Mouse (Mus musculus): ENCODE data around the gene Pex14.

The Pex14 gene

DNA sequence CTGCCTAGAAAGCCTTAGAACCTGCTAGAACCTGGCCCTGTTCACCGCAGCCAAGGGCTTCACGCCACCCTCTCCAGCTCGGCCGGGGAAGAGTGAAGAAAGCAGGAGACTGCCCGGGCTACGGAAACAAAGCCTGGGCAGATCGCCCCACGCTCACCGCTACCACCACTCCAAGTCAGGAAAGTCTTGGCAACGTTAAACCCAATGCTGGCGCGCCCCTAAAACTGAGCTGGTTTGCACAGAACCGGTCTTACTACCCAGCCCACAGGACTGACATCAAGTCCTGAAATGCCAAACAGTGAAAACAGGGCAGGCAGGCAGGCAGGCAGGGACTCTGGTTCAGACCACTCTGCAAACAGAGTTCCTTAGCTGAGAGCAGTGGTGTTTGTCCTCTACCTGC lies 24.6 kb downstream of the Pex14 start:
- CTCF ChIA-PET: interaction anchor here (0.5 to 3.2 kb wide), 19 partner anchors 10 to 432 kb away, joined by 3 to 33 read pairs (median 5); partner anchors contain the start of genes Dffa (in 1 of the 4) and Gm572 (in 1 of the 4)

DNA sequence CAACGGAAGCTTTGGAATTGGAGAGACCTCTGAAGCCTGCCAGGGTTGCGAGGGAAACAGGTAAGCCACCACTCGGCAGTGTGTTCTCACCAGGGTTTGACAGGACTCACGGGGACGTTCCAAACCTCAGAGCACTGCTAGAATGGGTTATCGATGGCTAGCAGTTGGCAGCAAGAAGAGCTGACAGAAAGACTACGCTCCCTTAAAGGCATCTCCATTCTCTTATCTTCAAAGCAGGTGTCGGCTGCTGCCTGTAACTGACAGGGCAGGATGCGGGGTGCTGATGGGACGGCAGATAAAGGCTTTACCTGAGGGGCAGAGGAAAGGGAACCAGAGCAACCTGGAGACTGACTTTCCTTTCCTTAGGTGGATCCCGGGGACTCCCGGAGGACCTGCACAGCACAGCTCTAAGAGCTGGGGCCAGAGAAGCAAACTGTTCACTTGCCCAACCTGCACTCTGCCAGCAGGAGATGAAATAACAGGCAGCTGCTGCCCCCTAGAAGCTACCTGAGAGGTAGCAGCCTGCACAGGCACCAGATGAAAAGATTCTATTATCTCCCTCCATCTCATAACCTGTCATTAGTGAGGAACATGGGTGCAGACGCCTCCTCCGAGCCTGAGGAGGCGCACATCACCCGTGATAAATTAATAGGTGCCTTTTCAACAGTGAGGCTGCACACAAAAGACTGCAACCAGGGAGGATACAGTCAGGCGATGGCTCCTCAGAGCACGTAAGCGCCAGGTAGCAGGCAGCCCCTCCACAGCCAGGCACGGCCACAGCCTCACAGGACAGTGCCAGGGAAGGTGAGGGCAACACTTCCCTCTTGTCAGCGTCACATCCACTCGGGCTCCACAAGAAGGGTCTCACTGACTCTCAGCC lies 32.8 kb downstream of the Pex14 start:
- POLR2A ChIA-PET: interaction anchor here in 3 of 4 experiments (0.5 to 1.7 kb wide), 9 partner anchors 9 to 524 kb away, joined by 3 to 5 read pairs (median 3); partner anchors contain the start of gene Dffa (in 1 of the 3)

More for the DNA sequence above, 24.6 kb downstream of the Pex14 start:
- POLR2A ChIA-PET: interaction anchor here in 2 of 4 experiments (0.6 to 2.4 kb wide), 15 partner anchors 8 to 448 kb away, joined by 3 to 7 read pairs (median 3); partner anchors contain the start of gene Tardbp (in 1 of the 2)

DNA sequence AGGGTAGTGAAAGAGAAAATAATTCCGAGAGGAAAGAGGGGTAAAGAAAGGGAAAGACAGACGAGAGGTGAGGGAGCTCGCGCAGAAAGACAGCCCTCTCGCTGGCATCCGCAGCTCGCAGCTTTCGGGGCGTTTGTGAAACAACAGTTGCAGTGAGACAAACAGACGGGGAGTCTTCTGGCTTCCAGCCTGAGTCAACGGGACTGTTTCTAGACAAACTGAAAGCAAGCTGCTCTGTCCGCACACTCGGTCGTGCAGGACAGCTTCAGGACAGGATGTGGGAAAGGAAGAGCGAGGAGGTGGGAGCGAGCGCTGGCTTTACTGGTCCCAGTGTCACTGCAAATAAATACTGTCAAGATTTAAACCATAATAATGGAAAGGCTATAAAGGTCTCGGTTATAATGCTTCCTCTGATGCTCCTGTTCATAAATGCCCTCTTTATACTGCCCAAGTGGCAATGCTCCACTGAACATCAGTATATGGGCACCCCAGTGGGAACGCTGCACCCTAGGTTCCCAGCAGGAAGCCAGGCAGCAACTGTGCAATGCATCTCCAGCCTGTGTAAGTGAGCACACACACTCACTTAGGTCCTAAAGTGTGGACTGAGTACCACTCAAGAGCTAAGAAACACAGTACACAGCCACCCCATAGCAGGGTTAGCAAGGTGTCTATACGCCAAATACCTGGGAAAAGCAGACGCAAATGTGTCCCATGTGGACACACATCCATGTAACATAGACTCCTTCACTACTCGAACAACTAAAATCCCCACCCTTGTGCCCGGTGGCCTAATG lies 35.4 kb downstream of the Pex14 start:
- ChIA-PET CTCF (interaction anchor here in 3 of 4 experiments (1.2 to 1.8 kb wide), 4 partner anchors 11 to 360 kb away, joined by 3 to 5 read pairs (median 4); no protein-coding TSS in a partner anchor), POLR2A (interaction anchor here in 2 of 4 experiments (0.8 to 1.4 kb wide), 5 partner anchors 8 to 306 kb away, joined by 3 to 5 read pairs (median 4); no protein-coding TSS in a partner anchor)

More for the DNA sequence above, 32.8 kb downstream of the Pex14 start:
- CTCF ChIA-PET: interaction anchor here (0.5 to 3.0 kb wide), 13 partner anchors 9 to 545 kb away, joined by 3 to 16 read pairs (median 3); no protein-coding TSS in a partner anchor

DNA sequence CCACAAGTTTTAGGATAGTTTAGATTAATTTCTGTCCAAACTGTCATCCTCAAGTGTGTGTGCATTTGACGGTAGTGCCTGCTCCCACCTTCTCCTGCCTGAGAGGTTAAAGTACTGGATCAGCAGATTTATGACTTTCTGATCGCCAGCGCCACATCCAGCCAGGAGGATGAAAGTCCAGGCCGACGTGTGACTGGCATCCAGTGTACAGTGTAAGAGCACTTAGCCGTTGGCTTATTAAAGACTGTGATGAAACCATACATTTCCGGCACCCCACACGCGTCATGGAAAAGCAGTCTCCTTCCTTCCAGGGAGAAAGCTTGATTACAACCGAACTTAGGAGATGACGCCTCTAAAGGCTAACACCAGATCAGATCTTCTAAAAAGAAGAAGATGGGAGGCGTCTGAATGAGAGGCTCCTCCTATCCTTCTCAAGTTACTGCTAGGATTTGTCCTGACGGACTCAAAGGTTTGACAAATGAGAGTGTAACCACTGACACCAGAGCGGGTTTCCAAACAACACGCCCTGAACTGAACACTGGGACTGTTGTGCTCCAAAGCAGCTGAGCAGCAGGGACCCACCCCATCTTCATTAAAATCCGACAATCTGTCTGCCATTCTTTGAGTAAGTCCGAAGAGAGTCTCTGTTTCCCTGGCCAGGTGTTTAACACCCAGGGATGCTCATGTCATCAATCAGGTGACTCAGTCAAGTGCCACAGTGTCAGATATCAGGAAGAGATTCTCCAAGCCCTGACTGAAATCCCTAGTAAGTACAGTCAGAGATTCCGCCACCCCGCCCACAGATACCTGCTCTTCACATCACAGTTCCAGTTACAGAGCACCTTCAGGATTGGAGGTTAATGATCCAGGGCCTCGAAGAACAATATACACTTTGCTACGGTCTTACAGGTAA lies 37.0 kb downstream of the Pex14 start:
- ChIA-PET CTCF (interaction anchor here in 3 of 4 experiments (1.1 to 1.8 kb wide), 3 partner anchors 13 to 256 kb away, joined by 4 to 5 read pairs (median 5); no protein-coding TSS in a partner anchor), POLR2A (interaction anchor here in 2 of 4 experiments (0.6 to 3.7 kb wide), 7 partner anchors 12 to 736 kb away, joined by 3 to 27 read pairs (median 4); no protein-coding TSS in a partner anchor)

DNA sequence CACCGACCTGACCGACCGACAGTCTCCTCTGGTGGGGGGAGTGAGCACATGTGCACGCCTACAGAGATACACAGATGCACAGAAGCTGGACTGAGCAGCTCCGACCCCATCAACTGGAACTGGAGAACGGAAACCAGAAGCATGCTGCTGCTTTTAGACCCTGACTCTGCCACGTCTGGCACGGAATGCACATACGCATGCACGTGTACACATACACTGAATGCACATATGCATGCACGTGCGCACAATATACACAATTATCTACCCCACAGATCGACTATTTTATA lies 38.3 kb downstream of the Pex14 start:
- ChIA-PET POLR2A (interaction anchor here in 2 of 4 experiments (0.7 to 3.7 kb wide), 10 partner anchors 11 to 893 kb away, joined by 3 to 27 read pairs (median 4); partner anchors contain the start of gene Spsb1 (in 1 of the 2)), CTCF (interaction anchor here in 3 of 4 experiments (0.8 to 1.5 kb wide), 6 partner anchors 14 to 379 kb away, joined by 3 to 5 read pairs (median 4); no protein-coding TSS in a partner anchor)

DNA sequence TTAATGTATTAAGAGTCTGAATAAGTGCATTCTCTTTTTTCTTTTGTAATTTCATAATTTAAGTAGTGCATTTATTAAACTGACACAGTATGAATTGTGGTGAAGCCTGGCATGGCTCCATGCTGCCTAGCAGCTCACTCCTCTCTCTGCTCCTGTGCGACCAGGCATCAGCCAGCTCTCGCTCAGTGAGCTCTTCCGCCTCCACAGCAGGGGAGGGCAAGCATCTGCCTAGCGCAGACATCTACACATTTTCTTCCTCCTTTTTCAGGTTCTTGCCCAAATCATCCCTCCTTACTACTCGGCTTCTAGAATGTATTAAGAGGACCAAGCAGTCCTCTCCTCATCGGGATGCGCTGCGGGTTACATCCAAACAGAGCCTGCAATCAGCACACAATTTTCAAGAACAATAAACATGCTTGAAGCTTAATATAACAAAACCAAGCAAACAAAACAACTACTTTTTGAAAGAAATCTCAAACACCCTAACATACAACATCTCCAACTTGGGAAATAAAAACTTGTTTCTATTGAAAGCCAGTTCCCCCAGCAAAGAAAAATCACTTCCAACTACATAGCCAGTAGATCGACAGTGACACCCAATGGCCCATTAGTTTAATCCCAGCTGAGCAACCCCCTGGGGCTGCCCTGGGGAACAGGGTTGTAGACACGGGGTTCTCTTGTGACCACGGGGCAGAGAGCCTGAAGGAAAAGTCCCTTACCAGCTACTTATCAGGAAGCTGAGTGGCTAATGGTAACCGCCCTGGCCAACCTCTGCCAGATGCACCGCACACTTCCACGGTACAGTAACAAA lies 38.9 kb downstream of the Pex14 start:
- POLR2A ChIA-PET: interaction anchor here in 2 of 4 experiments (0.6 to 3.7 kb wide), 9 partner anchors 10 to 894 kb away, joined by 3 to 27 read pairs (median 3); partner anchors contain the start of genes Spsb1 (in 1 of the 2) and Tardbp (in 1 of the 2)
- CTCF ChIA-PET: interaction anchor here in 2 of 4 experiments (0.5 to 1.5 kb wide), 6 partner anchors 15 to 417 kb away, joined by 3 to 5 read pairs (median 3); no protein-coding TSS in a partner anchor

DNA sequence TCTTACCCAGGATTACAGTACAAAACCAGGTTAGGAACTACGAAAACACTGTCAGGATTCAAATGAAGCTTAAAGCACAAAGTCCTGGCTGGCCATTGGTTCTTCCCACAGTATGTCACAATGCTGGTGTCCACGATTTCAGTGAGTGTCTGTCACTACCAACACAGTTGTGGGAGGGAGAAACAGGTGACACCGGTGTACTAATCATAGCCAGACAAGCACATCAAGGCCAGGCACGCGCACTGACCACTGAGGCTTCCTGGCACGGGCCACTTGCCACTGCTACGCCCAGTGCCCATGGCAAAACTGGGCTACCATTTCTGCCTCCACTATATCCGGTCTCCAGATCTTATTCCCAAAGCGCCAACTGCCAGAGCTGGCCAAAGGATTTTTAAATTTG lies 40.0 kb downstream of the Pex14 start:
- POLR2A ChIA-PET: interaction anchor here in 1 of 4 experiments (1.4 kb wide), 1 partner anchor 10 kb away, joined by 5 read pairs; no protein-coding TSS in a partner anchor
- CTCF ChIA-PET: interaction anchor here in 1 of 4 experiments (1.8 kb wide), 1 partner anchor 378 kb away, joined by 4 read pairs; no protein-coding TSS in a partner anchor

DNA sequence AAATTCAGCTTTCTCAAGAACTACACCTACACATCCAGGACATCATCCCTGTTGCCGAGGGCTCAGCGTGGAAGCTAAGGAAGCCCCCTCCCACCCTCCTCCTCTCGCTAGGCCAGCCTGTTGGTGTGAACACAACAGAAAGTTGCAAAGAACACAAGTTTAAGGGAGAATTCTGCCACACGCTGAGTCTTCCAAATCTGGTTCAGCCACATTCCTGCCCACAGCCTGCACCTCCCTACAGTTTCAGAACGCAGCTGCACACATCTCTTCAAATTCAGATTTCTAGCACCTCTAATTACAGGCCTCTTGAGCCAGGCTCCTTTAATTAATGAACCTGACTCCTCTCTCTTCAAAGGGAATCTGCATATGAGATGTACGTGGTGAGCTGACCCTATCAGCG lies 41.4 kb downstream of the Pex14 start:
- ChIA-PET POLR2A (interaction anchor here in 2 of 4 experiments (1.1 to 1.8 kb wide), 4 partner anchors 8 to 78 kb away, joined by 3 to 6 read pairs (median 4); no protein-coding TSS in a partner anchor), CTCF (interaction anchor here in 3 of 4 experiments (0.6 to 1.8 kb wide), 6 partner anchors 18 to 392 kb away, joined by 3 to 10 read pairs (median 4); no protein-coding TSS in a partner anchor)

DNA sequence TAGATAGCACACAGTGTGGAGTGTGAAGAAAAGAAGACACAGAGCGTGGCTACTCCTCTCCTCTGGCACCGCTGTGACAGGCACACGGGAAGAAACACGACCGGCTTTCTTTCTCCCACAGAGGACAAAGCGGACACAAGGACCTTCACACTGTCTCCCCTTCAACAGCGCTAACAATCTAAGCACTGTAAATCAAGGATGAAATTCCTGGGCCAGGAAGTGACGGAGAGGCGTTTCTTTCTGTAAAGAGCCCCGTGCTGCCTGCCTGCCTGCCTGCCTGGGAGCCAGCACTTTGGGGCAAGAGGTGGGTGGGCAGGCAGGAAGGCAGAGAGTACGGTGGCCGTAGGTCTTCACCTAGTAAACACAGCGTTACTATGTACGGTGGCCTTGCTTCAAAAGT lies 42.2 kb downstream of the Pex14 start:
- POLR2A ChIA-PET: interaction anchor here in 1 of 4 experiments (1.1 to 1.8 kb wide), 2 partner anchors 8 to 11 kb away, joined by 4 to 6 read pairs; no protein-coding TSS in a partner anchor
- CTCF ChIA-PET: interaction anchor here in 1 of 4 experiments (1.4 kb wide), 1 partner anchor 353 kb away, joined by 5 read pairs; no protein-coding TSS in a partner anchor

DNA sequence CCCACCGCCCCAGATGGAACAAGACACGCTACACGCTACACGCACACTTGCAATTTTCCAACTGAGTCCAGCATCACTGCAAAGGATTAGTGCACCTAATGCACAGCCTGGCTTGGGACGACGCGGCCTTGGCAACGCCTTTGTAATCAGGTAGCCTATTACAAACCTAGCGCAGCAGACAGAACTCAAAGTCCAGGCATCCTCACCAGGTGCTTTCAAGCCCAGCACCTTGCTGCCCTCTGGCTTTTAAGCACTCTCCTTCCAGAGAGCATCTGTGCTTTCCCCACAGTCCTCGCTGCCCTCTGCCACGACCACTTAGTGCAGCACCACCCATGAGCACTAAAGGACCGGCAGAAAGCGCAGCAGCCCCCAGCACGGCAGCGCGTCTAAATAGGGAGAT lies 42.7 kb downstream of the Pex14 start:
- CTCF ChIA-PET: no interaction called here
- POLR2A ChIA-PET: interaction anchor here in 2 of 4 experiments (0.6 to 1.7 kb wide), 2 partner anchors 8 to 169 kb away, joined by 4 read pairs; no protein-coding TSS in a partner anchor

DNA sequence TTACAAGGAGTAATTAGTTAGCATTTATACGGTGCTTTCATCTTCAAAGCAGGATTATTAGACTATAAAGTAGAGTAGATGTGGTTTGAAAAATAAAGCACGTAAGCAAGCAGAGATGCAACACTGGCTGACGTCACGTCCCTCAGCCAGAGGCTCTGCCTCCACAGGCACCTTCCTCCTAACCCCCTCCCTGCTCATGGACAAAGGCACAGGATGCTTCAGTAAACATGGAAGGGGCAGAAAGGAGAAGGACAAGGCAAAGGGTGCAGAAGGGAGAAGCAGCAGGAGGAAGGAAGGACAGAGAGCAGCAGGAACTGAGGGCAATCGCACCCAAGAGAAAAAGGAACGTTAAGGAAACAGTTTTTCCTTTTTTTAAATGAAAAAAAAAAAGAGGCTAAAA lies 43.8 kb downstream of the Pex14 start:
- CTCF ChIA-PET: no interaction called here

DNA sequence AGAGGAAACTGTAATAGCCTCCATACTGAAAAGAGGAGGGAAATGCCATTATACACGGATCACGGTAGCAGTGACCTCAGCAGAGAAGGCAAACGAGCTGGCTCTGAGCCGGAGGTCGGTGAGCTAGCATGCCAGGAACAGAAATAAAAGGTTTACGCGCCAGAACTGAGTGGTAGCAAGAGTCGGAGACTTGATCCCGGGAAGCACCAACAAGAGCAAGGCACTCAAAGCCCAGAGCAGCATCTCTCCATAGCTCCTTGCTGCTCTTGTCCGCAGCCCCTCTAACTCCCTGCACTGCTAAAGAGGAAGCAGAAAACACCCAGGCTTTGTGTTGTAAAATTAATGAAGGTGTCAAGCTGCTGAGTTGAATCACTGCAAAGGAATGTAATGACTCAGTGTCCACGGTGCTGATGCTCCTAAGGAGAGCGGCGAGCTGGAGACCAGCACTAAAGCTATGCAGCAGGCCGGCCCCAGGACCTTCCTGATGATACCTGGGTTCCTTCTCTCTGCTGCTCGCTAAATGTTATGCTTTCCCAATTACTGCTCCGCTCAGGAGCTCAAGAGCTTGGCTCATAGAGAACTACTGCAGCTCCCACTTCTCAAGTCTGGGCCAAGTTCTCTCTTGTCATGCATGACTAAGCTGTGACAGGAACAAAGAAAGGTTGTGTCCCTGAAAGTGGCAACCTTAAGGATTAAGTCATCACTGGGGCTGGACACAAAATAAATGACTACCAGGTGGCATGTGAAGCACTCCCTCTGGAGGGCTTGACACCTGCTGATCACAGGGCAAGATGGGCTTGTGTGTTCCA lies 50.1 kb downstream of the Pex14 start:
- ChIA-PET CTCF (interaction anchor here (0.6 to 2.0 kb wide), 17 partner anchors 15 to 1037 kb away, joined by 3 to 8 read pairs (median 3); partner anchors contain the start of gene Gpr157 (in 1 of the 4)), POLR2A (interaction anchor here (0.7 to 5.4 kb wide), 19 partner anchors 9 to 423 kb away, joined by 3 to 27 read pairs (median 4); partner anchors contain the start of genes Gm572 (in 1 of the 4) and Tardbp (in 1 of the 4))

More for the DNA sequence above, 43.8 kb downstream of the Pex14 start:
- POLR2A ChIA-PET: interaction anchor here in 1 of 4 experiments (0.7 to 1.7 kb wide), 2 partner anchors 9 to 164 kb away, joined by 4 to 6 read pairs; no protein-coding TSS in a partner anchor

DNA sequence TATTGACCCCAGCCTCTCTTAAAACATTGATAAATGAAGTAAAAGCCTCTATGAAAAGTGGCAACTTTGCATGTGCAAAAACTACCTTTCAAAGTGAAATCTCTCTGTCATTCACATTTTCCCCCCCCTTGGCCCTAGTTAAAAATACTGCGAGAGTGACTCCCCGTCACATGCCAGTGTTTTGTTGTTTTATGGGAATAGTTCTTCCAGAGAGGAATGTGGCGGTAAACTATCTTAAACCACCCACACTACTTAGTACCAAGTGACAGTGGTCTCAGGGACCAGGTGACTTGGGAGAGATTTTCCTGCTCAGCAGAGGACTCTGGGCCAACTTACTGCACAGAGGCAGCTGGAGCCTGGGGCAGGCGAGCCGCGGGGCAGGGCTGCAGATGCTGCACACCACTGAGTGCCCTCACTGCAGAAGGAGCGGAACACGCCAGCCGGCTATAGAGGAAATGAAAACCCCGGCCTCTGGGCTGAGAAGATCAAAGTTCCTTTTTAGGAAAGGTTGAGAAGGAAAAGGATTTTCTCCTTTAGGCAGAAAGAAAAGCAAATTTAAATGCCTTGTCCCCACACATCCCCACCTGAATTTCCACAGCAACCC lies 50.9 kb downstream of the Pex14 start:
- CTCF ChIA-PET: interaction anchor here in 3 of 4 experiments (0.6 to 1.2 kb wide), 5 partner anchors 14 to 398 kb away, joined by 3 read pairs; no protein-coding TSS in a partner anchor
- POLR2A ChIA-PET: interaction anchor here in 3 of 4 experiments (1.0 to 5.4 kb wide), 8 partner anchors 10 to 406 kb away, joined by 3 to 27 read pairs (median 4); partner anchors contain the start of gene Gm572 (in 1 of the 3)

DNA sequence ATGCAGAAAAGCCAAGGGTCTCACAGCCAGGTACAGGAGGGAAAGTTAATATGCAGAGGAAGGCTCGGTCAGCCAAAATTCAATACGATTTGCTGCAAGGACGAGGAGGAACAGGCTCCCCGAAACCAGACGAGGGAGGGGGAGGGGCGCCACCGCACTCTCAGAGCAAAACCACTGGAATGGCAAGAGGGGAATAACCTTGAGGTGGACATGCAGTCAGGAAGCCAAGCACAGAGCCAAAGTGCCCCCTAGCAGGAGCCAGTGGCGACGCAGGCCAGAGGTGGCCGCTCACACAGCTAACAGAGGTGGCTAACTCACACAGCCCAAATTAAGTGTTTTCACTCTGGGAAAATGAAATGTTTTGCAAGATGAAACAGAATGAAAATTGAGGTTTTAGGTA lies 52.3 kb downstream of the Pex14 start:
- ChIA-PET POLR2A (interaction anchor here in 2 of 4 experiments (1.3 to 1.5 kb wide), 3 partner anchors 9 to 14 kb away, joined by 4 read pairs; no protein-coding TSS in a partner anchor), CTCF (interaction anchor here in 3 of 4 experiments (0.5 to 1.8 kb wide), 9 partner anchors 10 to 486 kb away, joined by 3 to 7 read pairs (median 4); no protein-coding TSS in a partner anchor)
